Comparison of ENCODE assay signal across 15 mouse cellular contexts in genomic region chr5:62763046-62763445, GRCm38 (mm10). TPM values are rescaled to one million over a fixed set of nuclear protein-coding genes. Genes with fewer than 3 reads are reported as not detected.
DNase-seq lines count a peak whose midpoint lies in the region; ATAC-seq lines count a peak whose summit lies in the region.
"Had no signal": no experiment of that assay in that cellular context is flagged by ENCODE, and none has a peak within 500 bp of the region (broad histone marks: within the 10 kb centered on the region; RNA-seq: fewer than 3 reads in every experiment).

No protein-coding gene starts in this region.

- no peak for ATAC-seq in CD4-positive, CD25-positive, alpha-beta regulatory T cell, adult 4 months
- ATAC-seq in forebrain, embryonic 15.5 days (replicated peaks), result no peak
- ATAC-seq: inflammation-experienced regulatory T-cells, adult 6 months had no signal

- H3K9me3 ChIP-seq in forebrain, embryonic 15.5 days, result no peaks in the 10 kb centered on the region
- H3K9me3 ChIP-seq: limb, embryonic 12.5 days had no signal

- H3K4me3 ChIP-seq in brown adipose tissue, adult 24 weeks (ENCODE audit: insufficient read depth, low read depth, low read length), result no peak overlapping the region
- no peak overlapping the region for H3K4me3 ChIP-seq in forebrain, embryonic 15.5 days
- H3K4me3 ChIP-seq: limb, embryonic 12.5 days had no signal

- peaks cover 17% of the 10 kb centered on the region for H3K4me1 ChIP-seq in brown adipose tissue, adult 24 weeks (ENCODE audit: control insufficient read depth, insufficient read depth, insufficient read length, low read length)
- no peaks in the 10 kb centered on the region for H3K4me1 ChIP-seq in forebrain, embryonic 15.5 days
- H3K4me1 ChIP-seq: limb, embryonic 12.5 days had no signal

- WGBS in forebrain, embryonic 15.5 days, result 89% methylated on average over 1 of the region's 1 CpGs

- H3K9ac ChIP-seq in forebrain, embryonic 15.5 days (replicated peaks), result no peak overlapping the region
- H3K9ac ChIP-seq: limb, embryonic 12.5 days had no signal

- DNase-seq in CD4-positive, CD25-positive, alpha-beta regulatory T cell, adult 2 months (ENCODE audit: low read depth, low spot score), result peak; percentile 38
- DNase-seq in kidney, adult 8-10 months, result peak; percentile 22 to 34
- DNase-seq in kidney, postnatal 10 days, result no peak
- DNase-seq in lung, postnatal 10 days, result peak; percentile 14
- no peak for DNase-seq in layer of hippocampus, postnatal 14 days (ENCODE audit: low spot score in 2 of 2)
- DNase-seq: adrenal gland, postnatal 14 days; cerebellum, postnatal 10 days; midbrain, embryonic 14.5 days; thymus, postnatal 4 days had no signal

- no peak overlapping the region for H3K4me2 ChIP-seq in forebrain, embryonic 15.5 days (replicated peaks)
- H3K4me2 ChIP-seq: limb, embryonic 12.5 days had no signal

- H3K36me3 ChIP-seq in forebrain, embryonic 15.5 days, result no peaks in the 10 kb centered on the region
- H3K36me3 ChIP-seq: limb, embryonic 12.5 days had no signal

- peak overlapping the region; percentile 82 for H3K27ac ChIP-seq in brown adipose tissue, adult 24 weeks (replicated peaks; ENCODE audit: low read depth, low read length)
- no peak overlapping the region for H3K27ac ChIP-seq in forebrain, embryonic 15.5 days (replicated peaks)
- H3K27ac ChIP-seq: limb, embryonic 12.5 days had no signal

- H3K27me3 ChIP-seq in forebrain, embryonic 15.5 days, result no peaks in the 10 kb centered on the region

RNA-seq across cellular contexts. Expression of gene Arap2, which starts 2.9 kb away (rescaled TPM):
- 10 to 100 TPM; 28.6 to 32.8 TPM for polyA plus RNA-seq in CD4-positive, CD25-positive, alpha-beta regulatory T cell, adult 4 months (2017; shearing (Covaris generic))
- 3.9 and 6.7 TPM in 2 replicates for polyA plus RNA-seq in brown adipose tissue, adult 24 weeks (2012; ENCODE audit: insufficient read depth, insufficient read length, missing spikeins)
- 10 to 100 TPM; 37.8 to 46.5 TPM for total RNA-seq in layer of hippocampus, postnatal 14 days (2021)
- 3.8 and 3.9 TPM in 2 replicates for polyA plus RNA-seq in forebrain, embryonic 15.5 days (2015; fragmentation: Nextera tagmentation; extraction: Ambion mirVana)

RNA-seq across cellular contexts. Expression of gene Dthd1, which starts 50.6 kb away (rescaled TPM):
- not detected for polyA plus RNA-seq in CD4-positive, CD25-positive, alpha-beta regulatory T cell, adult 4 months (2017; shearing (Covaris generic))
- not detected in 2 replicates for polyA plus RNA-seq in brown adipose tissue, adult 24 weeks (2012; ENCODE audit: insufficient read depth, insufficient read length, missing spikeins)
- total RNA-seq in layer of hippocampus, postnatal 14 days (2021), result under 1 TPM; 0.14 to 0.25 TPM
- polyA plus RNA-seq in forebrain, embryonic 15.5 days (2015; fragmentation: Nextera tagmentation; extraction: Ambion mirVana), result not detected in 2 replicates
- total RNA-seq: adrenal gland, postnatal 14 days; gastrocnemius, adult 18-20 months had no signal
- polyA plus RNA-seq: inflammation-experienced regulatory T-cells, adult 6 months; limb, embryonic 12.5 days; midbrain, embryonic 14.5 days had no signal

Comparison
In these comparisons a context has a peak if more than half of its experiments do, and no peak if none do; other contexts are left out.
1. DNase-seq: peak in CD4-positive, CD25-positive, alpha-beta regulatory T cell, adult 2 months (single experiment), kidney, adult 8-10 months (2 of 2) and lung, postnatal 10 days (single experiment); none in kidney, postnatal 10 days (single experiment) and layer of hippocampus, postnatal 14 days (0 of 2).